In the genomic region with DNA sequence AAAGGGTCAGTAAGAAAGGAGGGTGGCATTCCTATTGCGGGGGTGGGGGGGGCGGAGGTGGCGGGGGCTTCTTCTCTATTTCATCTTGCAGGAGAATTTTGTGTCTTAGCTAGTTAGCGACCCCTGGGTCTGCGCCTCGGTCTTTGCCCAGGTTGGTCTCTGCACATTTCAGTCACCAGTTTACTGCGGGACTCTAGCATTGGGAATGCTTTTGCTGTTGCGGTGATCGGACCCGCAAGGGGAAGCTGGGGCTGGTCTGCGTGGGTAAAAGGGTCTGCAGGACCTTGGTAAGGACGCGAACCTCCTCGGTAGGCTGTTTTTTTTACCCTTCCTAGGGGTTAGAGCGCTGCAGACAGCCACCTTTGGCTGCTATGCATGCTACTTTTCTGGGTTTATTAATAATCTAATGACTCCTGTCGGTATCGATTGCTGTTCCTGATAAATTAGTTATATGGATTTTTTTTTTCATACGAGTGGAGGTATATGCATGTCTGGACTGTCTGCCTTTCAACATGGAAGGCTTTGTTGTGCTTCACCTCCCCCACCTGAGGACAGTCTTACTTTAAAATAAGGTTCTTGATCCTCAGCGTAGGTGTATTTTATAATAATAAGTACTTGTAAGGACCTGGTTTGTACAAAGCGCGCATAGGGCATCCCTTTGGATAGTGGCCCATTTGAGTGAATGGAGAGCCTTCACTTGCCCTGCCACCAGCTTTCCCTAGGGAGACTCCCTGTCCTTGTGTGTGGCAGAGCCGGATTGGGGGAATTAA, we compare ENCODE assay signal across 8 mouse cellular contexts. TPM values are rescaled to one million over a fixed set of nuclear protein-coding genes. Genes with fewer than 3 reads are reported as not detected.
DNase-seq lines count a peak whose midpoint lies in the region; ATAC-seq lines count a peak whose summit lies in the region.

No protein-coding gene starts in this region.

- H3K27me3 ChIP-seq in hindbrain, embryonic 10.5 days (ENCODE audit: insufficient read depth, poor library complexity, severe bottlenecking), result no peaks in the 10 kb centered on the region; the same call in 1 of the 2 replicates
- no peaks in the 10 kb centered on the region for H3K27me3 ChIP-seq in liver, embryonic 12.5 days (replicated peaks)
- no peaks in the 10 kb centered on the region for H3K27me3 ChIP-seq in stomach, embryonic 14.5 days (ENCODE audit: control insufficient read depth, insufficient read depth, low read length)

- peak overlapping the region; percentile 96 for H3K4me2 ChIP-seq in liver, embryonic 12.5 days
- peak overlapping the region; percentile 84 for H3K4me2 ChIP-seq in stomach, embryonic 14.5 days (replicated peaks; ENCODE audit: low read depth, low read length)

- H3K27ac ChIP-seq in hindbrain, embryonic 10.5 days, result peak overlapping the region; percentile 98
- no peak overlapping the region for H3K27ac ChIP-seq in liver, embryonic 12.5 days
- H3K27ac ChIP-seq in stomach, embryonic 14.5 days (ENCODE audit: low read length), result no peak overlapping the region

- H3K9ac ChIP-seq in liver, embryonic 12.5 days, result peak overlapping the region; percentile 98
- H3K9ac ChIP-seq in stomach, embryonic 14.5 days (replicated peaks; ENCODE audit: low read depth, low read length), result peak overlapping the region; percentile 96

- no peak for ATAC-seq in CD4-positive, CD25-positive, alpha-beta regulatory T cell, adult 4 months
- ATAC-seq in liver, embryonic 12.5 days, result no peak
- no peak for ATAC-seq in stomach, embryonic 14.5 days (ENCODE audit: insufficient number of reproducible peaks, insufficient read depth, low FRiP score, low read depth)
- no peak for ATAC-seq in megakaryocyte-erythroid progenitor cell, adult 5-6 weeks (replicated peaks; ENCODE audit: low FRiP score, low TSS enrichment, poor library complexity, severe bottlenecking)

- H3K9me3 ChIP-seq in hindbrain, embryonic 10.5 days, result no peaks in the 10 kb centered on the region
- H3K9me3 ChIP-seq in liver, embryonic 12.5 days (replicated peaks), result no peaks in the 10 kb centered on the region
- no peaks in the 10 kb centered on the region for H3K9me3 ChIP-seq in stomach, embryonic 14.5 days (ENCODE audit: control insufficient read depth, low read depth, low read length)

- peak overlapping the region; percentile 97 for H3K4me3 ChIP-seq in hindbrain, embryonic 10.5 days
- peak overlapping the region; percentile 99 for H3K4me3 ChIP-seq in liver, embryonic 12.5 days
- H3K4me3 ChIP-seq in stomach, embryonic 14.5 days (ENCODE audit: low read depth, low read length), result peak overlapping the region; percentile 96

- no peaks in the 10 kb centered on the region for H3K36me3 ChIP-seq in hindbrain, embryonic 10.5 days
- H3K36me3 ChIP-seq in liver, embryonic 12.5 days, result no peaks in the 10 kb centered on the region
- no peaks in the 10 kb centered on the region for H3K36me3 ChIP-seq in stomach, embryonic 14.5 days (ENCODE audit: control insufficient read depth, insufficient read depth, low read length)

- WGBS in hindbrain, embryonic 10.5 days, result 10% methylated on average over 22 of the region's 22 CpGs
- WGBS in liver, embryonic 12.5 days (ENCODE audit: insufficient replicate concordance), result 14% methylated on average over 22 of the region's 22 CpGs
- WGBS in stomach, embryonic 14.5 days, result 7% methylated on average over 22 of the region's 22 CpGs

- peaks cover 20% of the 10 kb centered on the region for H3K4me1 ChIP-seq in hindbrain, embryonic 10.5 days (replicated peaks)
- H3K4me1 ChIP-seq in liver, embryonic 12.5 days, result peaks cover 32% of the 10 kb centered on the region
- H3K4me1 ChIP-seq in stomach, embryonic 14.5 days (ENCODE audit: control insufficient read depth, insufficient read depth, low read length), result peaks cover 10% of the 10 kb centered on the region; the same call in 1 of the 2 replicates

- DNase-seq in CD4-positive, CD25-positive, alpha-beta regulatory T cell, adult 2 months (ENCODE audit: low read depth, low spot score), result peak; percentile 49
- peak; percentile 42 for DNase-seq in 3134 (ENCODE audit: extremely low read depth, insufficient read length, low spot score)
- DNase-seq in cerebellum, postnatal 10 days, result peak; percentile 60 to 67
- peak; percentile 28 for DNase-seq in hindbrain, embryonic 10.5 days (ENCODE audit: low spot score)

RNA-seq across cellular contexts. Expression of gene Atp2b1, which starts 2.0 kb away (rescaled TPM):
- 100 to 1,000 TPM; 147 to 159 TPM for polyA plus RNA-seq in CD4-positive, CD25-positive, alpha-beta regulatory T cell, adult 4 months (2017; shearing (Covaris generic))
- 90.4 and 93.7 TPM in 2 replicates for polyA plus RNA-seq in hindbrain, embryonic 10.5 days (2016; fragmentation: Nextera tagmentation; extraction: Ambion mirVana)
- 46.9 and 48.9 TPM in 2 replicates for polyA plus RNA-seq in liver, embryonic 12.5 days (2016; fragmentation: Nextera tagmentation; extraction: Ambion mirVana)
- 149 and 154 TPM in 2 replicates for polyA plus RNA-seq in stomach, embryonic 14.5 days (2014; fragmentation: Nextera tagmentation; extraction: Ambion mirVana)
- 15.8 and 21.1 TPM in 2 replicates for total RNA-seq in megakaryocyte-erythroid progenitor cell, adult 5-6 weeks (2014; fragmentation: Nextera tagmentation)
- total RNA-seq in megakaryocyte-erythroid progenitor cell, adult 5-6 weeks (2017), result 26.7 and 28.9 TPM in 2 replicates
